10 mouse cellular contexts compared by ENCODE assay signal in genomic region chr16:95770402-95770801, GRCm38 (mm10).
DNase-seq lines count a peak whose midpoint lies in the region; ATAC-seq and TF ChIP-seq lines count a peak whose summit lies in the region.
"Had no signal": no experiment of that assay in that cellular context is flagged by ENCODE, and none has a peak within 500 bp of the region (broad histone marks: within the 10 kb centered on the region; RNA-seq: fewer than 3 reads in every experiment).

No protein-coding gene starts in this region.

- TF ChIP-seq CTCF in cortical plate, adult 2 months (IDR thresholded peaks at IDR 0.05; ENCODE audit: extremely low read depth, insufficient read depth, low read length): no peak

- TF ChIP-seq POLR2A in cortical plate, adult 2 months (IDR thresholded peaks at IDR 0.05; ENCODE audit: extremely low read depth, insufficient read depth, low read length): no peak

- H3K27ac ChIP-seq in midbrain, embryonic 13.5 days: no peak overlapping the region
- no peak overlapping the region for H3K27ac ChIP-seq in midbrain, embryonic 11.5 days (ENCODE audit: low read depth, low read length)
- peak overlapping the region; percentile 51 for H3K27ac ChIP-seq in cortical plate, adult 2 months (ENCODE audit: insufficient read depth, low read length)
- H3K27ac ChIP-seq in midbrain, embryonic 16.5 days (ENCODE audit: low read length): no peak overlapping the region; the same call in 1 of the 2 replicates

- H3K4me3 ChIP-seq in midbrain, embryonic 13.5 days (replicated peaks): no peak overlapping the region
- H3K4me3 ChIP-seq in midbrain, embryonic 11.5 days (ENCODE audit: low read depth, low read length): no peak overlapping the region
- no peak overlapping the region for H3K4me3 ChIP-seq in cortical plate, adult 2 months (ENCODE audit: insufficient read depth, low read length)
- no peak overlapping the region for H3K4me3 ChIP-seq in midbrain, embryonic 16.5 days (ENCODE audit: low read depth, low read length)
- H3K4me3 ChIP-seq: myocyte had no signal

- no peaks in the 10 kb centered on the region for H3K9me3 ChIP-seq in midbrain, embryonic 13.5 days
- no peaks in the 10 kb centered on the region for H3K9me3 ChIP-seq in midbrain, embryonic 11.5 days (ENCODE audit: control insufficient read depth, low read length)
- H3K9me3 ChIP-seq in midbrain, embryonic 16.5 days (replicated peaks; ENCODE audit: control insufficient read depth, low read length, poor library complexity, severe bottlenecking): no peaks in the 10 kb centered on the region

- 0 out of 2 replicates have a peak, but pooled peaks cover 4% of the 10 kb centered on the region for H3K4me1 ChIP-seq in midbrain, embryonic 13.5 days (replicated peaks)
- no peaks in the 10 kb centered on the region for H3K4me1 ChIP-seq in midbrain, embryonic 11.5 days (ENCODE audit: control insufficient read depth, insufficient read depth, low read length)
- H3K4me1 ChIP-seq in cortical plate, adult 2 months (ENCODE audit: control insufficient read depth, insufficient read depth, low read length): peaks cover 9% of the 10 kb centered on the region
- H3K4me1 ChIP-seq in midbrain, embryonic 16.5 days (ENCODE audit: control insufficient read depth, insufficient read depth, low read length): peaks cover 2% of the 10 kb centered on the region

- no peaks in the 10 kb centered on the region for H3K36me3 ChIP-seq in midbrain, embryonic 13.5 days
- H3K36me3 ChIP-seq in midbrain, embryonic 11.5 days (ENCODE audit: control insufficient read depth, insufficient read depth, low read length): no peaks in the 10 kb centered on the region
- no peaks in the 10 kb centered on the region for H3K36me3 ChIP-seq in midbrain, embryonic 16.5 days (ENCODE audit: control insufficient read depth, insufficient read depth, low read length)

- no peak overlapping the region for H3K9ac ChIP-seq in midbrain, embryonic 13.5 days (replicated peaks)
- H3K9ac ChIP-seq in midbrain, embryonic 11.5 days (ENCODE audit: low read length): no peak overlapping the region
- H3K9ac ChIP-seq in midbrain, embryonic 16.5 days (ENCODE audit: low read depth, low read length): no peak overlapping the region

- no peak overlapping the region for H3K4me2 ChIP-seq in midbrain, embryonic 13.5 days (replicated peaks)
- H3K4me2 ChIP-seq in midbrain, embryonic 11.5 days: no peak overlapping the region
- no peak overlapping the region for H3K4me2 ChIP-seq in midbrain, embryonic 16.5 days (ENCODE audit: low read length)

- ATAC-seq in frontal cortex, adult (ENCODE audit: low TSS enrichment): peak; percentile 75
- 0 out of 2 replicates have a peak, but pooled peaks have one; percentile 48 for ATAC-seq in midbrain, embryonic 13.5 days
- no peak for ATAC-seq in midbrain, embryonic 11.5 days (ENCODE audit: low FRiP score)
- peak; percentile 51 for ATAC-seq in midbrain, embryonic 16.5 days

- DNase-seq in frontal cortex, adult 2 months (ENCODE audit: extremely low spot score in 1 of 2, low spot score in 1 of 2): no peak
- no peak for DNase-seq in midbrain, embryonic 11.5 days (ENCODE audit: low spot score, missing footprints)
- DNase-seq in cerebellum, adult 8-10 months: no peak
- no peak for DNase-seq in adipocyte (ENCODE audit: low spot score)

- no peaks in the 10 kb centered on the region for H3K27me3 ChIP-seq in midbrain, embryonic 13.5 days
- H3K27me3 ChIP-seq in midbrain, embryonic 11.5 days (ENCODE audit: control insufficient read depth, insufficient read depth, low read length): no peaks in the 10 kb centered on the region
- no peaks in the 10 kb centered on the region for H3K27me3 ChIP-seq in midbrain, embryonic 16.5 days (ENCODE audit: control insufficient read depth, insufficient read depth, low read depth, low read length)
- H3K27me3 ChIP-seq: Patski had no signal
